Mouse (Mus musculus) embryonic facial prominence, embryonic 14.5 days (tissue): ENCODE data around the gene Cdk18. TPM values are rescaled to one million over a fixed set of nuclear protein-coding genes. Genes with fewer than 3 reads are reported as not detected.

Experiments used
- ATAC-seq: fragments of 200-750 bp; cut with Nextera tagmentation; 2 replicates; pipeline ENCODE4 v1.8.0; 2017; ENCODE audit warnings: low read depth, moderate number of reproducible peaks, moderate TSS enrichment
- DNase-seq: peaks from one replicate; pipeline ENCODE4 v3.0.0-alpha.2; 2015; ENCODE audit warnings: low spot score
- H3K27ac ChIP-seq: fragments of 300-500 bp; sonication (generic); replicated peaks from 2 replicates; pipeline ENCODE4 v1.5.1; 2014; ENCODE audit warnings: low read depth, mild to moderate bottlenecking, low read length, moderate library complexity
- H3K27me3 ChIP-seq: fragments of 300-500 bp; sonication (generic); replicated peaks from 2 replicates; pipeline ENCODE4 v1.6.1; 2014; ENCODE audit warnings: low read length; ENCODE audit not compliant: control insufficient read depth, insufficient read depth
- H3K36me3 ChIP-seq: fragments of 300-500 bp; sonication (generic); 2 replicates; pipeline ENCODE4 v1.6.1; 2014; ENCODE audit warnings: low read length, mixed read lengths; ENCODE audit not compliant: control insufficient read depth, insufficient read depth
- H3K4me1 ChIP-seq: fragments of 300-500 bp; sonication (generic); 2 replicates; pipeline ENCODE4 v1.6.1; 2014; ENCODE audit warnings: antibody characterized with exemption, low read length; ENCODE audit not compliant: control insufficient read depth, insufficient read depth
- H3K4me2 ChIP-seq: fragments of 300-500 bp; sonication (generic); 2 replicates; pipeline ENCODE4 v1.6.1; 2014; ENCODE audit warnings: low read depth, mild to moderate bottlenecking, low read length, moderate library complexity, mixed read lengths
- H3K4me3 ChIP-seq: fragments of 300-500 bp; sonication (generic); 2 replicates; pipeline ENCODE4 v1.5.1; 2014; ENCODE audit warnings: low read depth, mild to moderate bottlenecking, low read length
- H3K9ac ChIP-seq: fragments of 300-500 bp; sonication (generic); 2 replicates; pipeline ENCODE4 v1.6.1; 2014; ENCODE audit warnings: low read depth, mild to moderate bottlenecking, low read length, moderate library complexity, mixed read lengths
- H3K9me3 ChIP-seq: fragments of 300-500 bp; sonication (generic); 2 replicates; pipeline ENCODE4 v1.6.1; 2016; ENCODE audit warnings: low read length; ENCODE audit not compliant: control insufficient read depth
- WGBS: fragments of 180-500 bp; shearing (Covaris S2); extraction: QIAGEN DNeasy Blood & Tissue Kit; methylation state at CpG from one replicate; pipeline ENCODE4 v1.1.7; 2014; 5-methylcytosine and 5-hydroxymethylcytosine counted together
- polyA plus RNA-seq: library from polyadenylated mRNA; unstranded; fragments of >200 nt; fragmentation: Nextera tagmentation; extraction: Ambion mirVana; gene quantifications from 2 replicates; pipeline ENCODE4 v1.2.1, GENCODE M21; 2014

Cdk18 gene
- polyA plus RNA-seq, 1 experiment from 2014 or later: 2.2 TPM

DNA sequence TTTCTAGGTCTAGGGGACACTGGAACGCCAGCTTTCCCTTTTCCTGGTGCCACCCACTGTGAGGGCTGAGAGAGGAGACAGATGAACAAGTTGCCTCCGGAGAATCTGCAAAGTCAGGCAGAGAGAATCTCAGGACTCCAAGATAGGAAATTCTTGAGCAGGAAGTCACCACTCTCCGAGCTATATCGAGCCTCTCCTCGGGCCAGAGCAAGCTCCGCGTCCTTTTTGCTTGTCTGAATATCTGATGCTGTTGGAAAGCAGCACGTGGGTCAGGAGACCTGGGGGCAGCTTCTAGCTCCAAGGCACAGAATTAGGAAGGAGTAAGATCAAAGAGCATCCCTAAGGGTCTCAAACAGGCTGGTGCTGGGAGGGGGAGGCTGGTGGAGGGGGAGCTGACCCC lies 14.2 kb upstream of the Cdk18 start:
- H3K36me3 ChIP-seq: no peaks in the 10 kb centered on the region
- H3K4me2 ChIP-seq: no peak overlapping the region
- H3K27ac ChIP-seq: no peak overlapping the region
- no peaks in the 10 kb centered on the region for H3K9me3 ChIP-seq
- 15% methylated on average over 8 of the region's 8 CpGs for WGBS
- H3K9ac ChIP-seq: no peak overlapping the region
- H3K4me3 ChIP-seq: no peak overlapping the region
- H3K27me3 ChIP-seq: no peaks in the 10 kb centered on the region; the same call in 1 of the 2 replicates
- no peaks in the 10 kb centered on the region for H3K4me1 ChIP-seq
- DNase-seq (no peak), ATAC-seq (no peak)

GRCm38 (mm10) chr1:132153086-132153690 lies 13.7 kb upstream of the Cdk18 start:
- Histone ChIP-seq H3K4me3 (no peak overlapping the region), H3K36me3 (no peaks in the 10 kb centered on the region), H3K4me1 (no peaks in the 10 kb centered on the region), H3K4me2 (no peak overlapping the region), H3K9ac (no peak overlapping the region), H3K27ac (no peak overlapping the region), H3K9me3 (no peaks in the 10 kb centered on the region), H3K27me3 (no peaks in the 10 kb centered on the region; the same call in 1 of the 2 replicates)
- 45% methylated on average over 14 of the region's 15 CpGs for WGBS
- ATAC-seq: no peak
- no peak for DNase-seq

DNA sequence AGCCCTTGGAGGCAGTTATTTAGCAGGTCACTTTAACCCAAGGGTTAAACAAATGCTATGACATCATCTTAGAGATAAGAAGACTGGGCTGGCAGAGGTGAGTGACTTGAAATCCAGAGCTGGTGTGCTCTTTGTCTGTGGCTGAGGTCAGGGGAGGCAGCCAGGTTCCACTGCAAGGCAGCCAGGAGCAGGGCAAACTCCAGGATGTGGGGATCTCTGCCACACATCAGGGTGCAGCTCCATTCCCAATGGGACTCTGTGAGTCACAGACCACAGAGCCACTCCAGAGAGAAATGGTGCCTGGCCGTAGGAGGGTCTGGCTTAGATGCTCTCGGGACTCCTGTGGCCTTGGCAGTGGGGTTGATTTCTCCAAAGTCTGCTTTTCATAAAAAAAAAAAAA lies 12.4 kb upstream of the Cdk18 start:
- Histone ChIP-seq H3K27ac (no peak overlapping the region), H3K27me3 (no peaks in the 10 kb centered on the region), H3K36me3 (no peaks in the 10 kb centered on the region), H3K9ac (no peak overlapping the region), H3K9me3 (no peaks in the 10 kb centered on the region), H3K4me1 (no peaks in the 10 kb centered on the region), H3K4me2 (no peak overlapping the region), H3K4me3 (no peak overlapping the region)
- no peak for ATAC-seq
- 51% methylated on average over 2 of the region's 2 CpGs for WGBS
- DNase-seq: no peak

- no peak for ATAC-seq
- 66% methylated on average over 15 of the region's 15 CpGs for WGBS
These were observed 11.5 kb upstream of the Cdk18 start for GRCm38 (mm10) chr1:132150817-132151601.

DNA sequence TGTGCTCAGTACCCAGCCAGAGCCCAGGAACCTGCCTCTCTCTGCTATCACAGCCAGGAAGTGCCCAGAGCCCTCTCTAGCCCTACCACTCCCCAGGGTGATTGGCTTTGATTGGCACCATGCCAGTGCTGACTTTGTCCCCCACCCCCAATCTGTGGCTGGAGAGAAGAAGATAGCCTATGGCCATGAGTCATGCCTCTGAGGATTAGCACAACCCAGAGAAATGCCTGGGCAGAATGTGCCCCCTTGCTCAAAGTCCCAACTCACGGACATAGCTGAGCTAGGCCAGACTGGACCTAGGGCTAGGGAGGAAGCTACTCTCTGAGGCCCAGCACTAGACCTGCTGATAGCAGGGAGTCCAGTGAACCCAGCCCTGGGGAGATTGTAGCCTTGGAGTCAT lies 10.7 kb upstream of the Cdk18 start:
- Histone ChIP-seq H3K27ac (no peak overlapping the region), H3K9ac (no peak overlapping the region), H3K27me3 (no peaks in the 10 kb centered on the region), H3K4me3 (no peak overlapping the region), H3K9me3 (no peaks in the 10 kb centered on the region), H3K4me1 (no peaks in the 10 kb centered on the region), H3K4me2 (no peak overlapping the region), H3K36me3 (no peaks in the 10 kb centered on the region)
- no peak for DNase-seq
- ATAC-seq: no peak
- 54% methylated on average over 1 of the region's 1 CpGs for WGBS

More at GRCm38 (mm10) chr1:132150817-132151601, 11.5 kb upstream of the Cdk18 start:
- Histone ChIP-seq H3K4me2 (no peak overlapping the region), H3K4me3 (no peak overlapping the region), H3K27ac (no peak overlapping the region), H3K36me3 (no peaks in the 10 kb centered on the region), H3K9me3 (no peaks in the 10 kb centered on the region), H3K27me3 (no peaks in the 10 kb centered on the region), H3K4me1 (no peaks in the 10 kb centered on the region), H3K9ac (no peak overlapping the region)
- no peak for DNase-seq

DNA sequence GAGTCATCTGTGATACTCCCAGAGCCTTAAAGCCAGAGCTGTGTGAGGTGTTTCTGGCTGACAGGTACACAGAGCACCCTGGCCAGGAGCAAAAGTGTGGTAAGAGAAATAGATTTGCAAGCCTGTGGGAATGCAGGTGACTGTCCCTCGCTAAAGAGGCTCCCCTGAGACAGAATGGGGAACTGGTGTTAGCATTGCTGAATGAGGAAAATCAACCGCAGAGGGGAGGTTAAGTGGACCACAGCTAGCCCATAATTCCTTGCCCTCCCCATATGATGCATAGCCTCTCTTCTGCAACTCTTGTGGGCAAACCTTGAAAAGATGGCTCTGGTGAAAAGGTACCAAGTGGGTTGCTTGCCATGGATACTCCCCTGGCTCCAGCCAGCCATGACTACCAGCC lies 9.9 kb upstream of the Cdk18 start:
- Histone ChIP-seq H3K4me1 (no peaks in the 10 kb centered on the region), H3K27me3 (no peaks in the 10 kb centered on the region), H3K9ac (no peak overlapping the region), H3K4me3 (no peak overlapping the region), H3K36me3 (no peaks in the 10 kb centered on the region), H3K27ac (no peak overlapping the region), H3K4me2 (no peak overlapping the region), H3K9me3 (no peaks in the 10 kb centered on the region)
- DNase-seq: no peak
- no peak for ATAC-seq
- 50% methylated on average over 2 of the region's 2 CpGs for WGBS

DNA sequence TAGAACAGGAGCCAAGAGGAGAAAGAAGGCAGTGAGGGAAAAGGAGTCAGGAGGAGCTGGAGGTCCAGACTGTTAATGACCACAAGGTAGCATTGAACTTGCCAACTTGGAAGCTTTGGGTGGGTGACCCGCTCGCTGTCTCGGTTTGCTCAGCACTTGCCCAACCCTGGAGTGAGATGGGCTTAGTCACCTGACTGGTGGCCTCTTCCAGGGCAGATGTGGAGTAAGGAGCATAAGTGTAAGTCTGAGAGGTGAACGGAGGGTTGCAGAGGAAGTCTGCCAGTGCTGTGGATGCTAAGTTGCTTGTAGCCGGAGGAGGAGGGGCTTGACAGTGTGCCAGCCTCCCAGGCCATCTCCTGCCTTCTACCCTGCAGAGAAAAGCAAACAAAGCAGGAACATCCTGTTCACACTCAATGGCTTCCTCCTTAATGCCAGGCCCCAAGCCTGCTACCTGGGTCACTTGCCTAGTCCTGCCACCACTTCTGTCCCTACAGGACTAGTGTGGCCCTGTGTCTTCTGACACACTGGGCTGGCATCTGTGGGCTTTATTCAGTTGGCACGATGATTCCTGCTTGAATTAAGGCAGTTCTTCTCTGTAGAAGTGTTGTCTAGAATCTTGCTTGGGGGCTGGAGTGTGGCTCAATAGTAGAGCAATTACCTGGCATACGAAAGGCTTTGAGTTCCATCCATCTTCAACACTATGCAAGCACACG lies 6.6 kb upstream of the Cdk18 start:
- Histone ChIP-seq H3K9ac (no peak overlapping the region), H3K4me2 (no peak overlapping the region), H3K9me3 (no peaks in the 10 kb centered on the region), H3K27me3 (0 out of 2 replicates have a peak, but pooled peaks cover 2% of the 10 kb centered on the region), H3K4me1 (no peaks in the 10 kb centered on the region), H3K36me3 (no peaks in the 10 kb centered on the region), H3K27ac (no peak overlapping the region), H3K4me3 (no peak overlapping the region)
- no peak for ATAC-seq
- no peak for DNase-seq
- WGBS: 89% methylated on average over 8 of the region's 8 CpGs

GRCm38 (mm10) chr1:132144837-132145236 lies 5.4 kb upstream of the Cdk18 start:
- ATAC-seq (no peak), DNase-seq (no peak)
- H3K36me3 ChIP-seq: no peaks in the 10 kb centered on the region
- WGBS: 68% methylated on average over 3 of the region's 3 CpGs
- H3K27ac ChIP-seq: no peak overlapping the region
- 0 out of 2 replicates have a peak, but pooled peaks cover 2% of the 10 kb centered on the region for H3K27me3 ChIP-seq
- H3K4me3 ChIP-seq: no peak overlapping the region
- H3K9ac ChIP-seq: no peak overlapping the region
- no peak overlapping the region for H3K4me2 ChIP-seq
- no peaks in the 10 kb centered on the region for H3K9me3 ChIP-seq
- H3K4me1 ChIP-seq: no peaks in the 10 kb centered on the region
